Mouse (Mus musculus): Measurements from ENCODE around the gene Plekha8. TPM values are rescaled to one million over a fixed set of nuclear protein-coding genes. Genes with fewer than 3 reads are reported as not detected.

Gene Plekha8
- total RNA-seq, 2 experiments from 2014 or later = 8.1 to 9.1 TPM

DNA sequence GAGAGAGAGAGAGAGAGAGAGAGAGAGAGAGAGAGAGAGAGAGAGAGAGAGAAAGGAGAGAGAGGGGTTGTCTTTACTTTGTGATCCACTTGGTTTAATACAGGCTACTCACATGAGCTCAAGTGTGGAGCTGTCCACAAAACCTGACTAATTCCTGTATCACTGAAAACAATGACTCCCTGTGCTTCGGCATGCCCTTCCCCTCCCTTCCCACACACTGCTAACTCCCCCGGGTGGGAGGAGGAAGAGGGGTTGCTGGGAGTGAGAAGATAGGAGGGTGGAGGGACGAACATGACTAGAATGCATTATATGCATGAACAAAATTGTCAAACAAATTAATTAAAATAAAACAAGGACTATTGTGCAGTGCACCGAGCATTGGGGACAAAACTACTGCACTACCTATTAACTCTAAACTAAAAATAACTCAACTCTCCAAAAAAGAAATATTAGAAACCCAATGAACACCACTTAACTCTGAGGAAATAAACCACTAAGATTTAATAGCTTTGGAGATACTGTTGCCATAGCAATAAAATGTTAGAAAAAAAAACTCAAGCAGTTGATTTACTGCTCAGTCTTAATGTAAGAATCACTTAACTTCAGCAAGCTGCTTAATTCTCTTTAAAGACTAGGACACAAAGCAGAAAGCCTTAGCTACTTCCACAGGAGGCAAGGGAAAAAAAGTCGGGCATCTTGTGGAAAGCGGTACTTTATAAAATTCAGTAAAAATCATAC is 21.5 kb upstream of the Plekha8 start:
- no peak for DNase-seq (ENCODE audit: low spot score in 2 of 2)

GRCm38 (mm10) chr6:54586175-54586574 is 8.7 kb upstream of the Plekha8 start:
- DNase-seq (ENCODE audit: low spot score in 2 of 2) = peak in 1 of 2 experiments; percentile 40

DNA sequence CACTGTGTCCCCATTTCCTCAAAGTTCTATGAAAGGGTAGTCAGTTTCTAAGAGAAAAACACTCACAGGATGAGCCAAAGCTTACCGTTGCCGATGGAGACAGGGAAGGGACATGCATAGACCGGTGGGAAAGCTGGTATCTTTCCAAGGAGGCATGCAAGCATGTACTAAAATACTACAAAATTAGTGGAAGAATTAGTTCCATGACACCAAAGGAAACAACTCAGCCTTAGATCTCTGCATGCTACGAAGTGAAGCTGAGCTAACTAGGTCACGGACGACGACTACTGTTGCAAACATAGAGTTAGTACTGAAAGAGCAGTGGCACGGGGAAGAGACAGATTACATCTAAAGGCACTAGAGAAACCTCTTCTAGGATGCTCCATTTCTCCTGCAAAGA is 8.0 kb upstream of the Plekha8 start:
- no peak for DNase-seq (ENCODE audit: low spot score in 2 of 2)

- no peak for DNase-seq (ENCODE audit: low spot score in 2 of 2)
These were observed 7.2 kb upstream of the Plekha8 start for GRCm38 (mm10) chr6:54587683-54588082.

DNA sequence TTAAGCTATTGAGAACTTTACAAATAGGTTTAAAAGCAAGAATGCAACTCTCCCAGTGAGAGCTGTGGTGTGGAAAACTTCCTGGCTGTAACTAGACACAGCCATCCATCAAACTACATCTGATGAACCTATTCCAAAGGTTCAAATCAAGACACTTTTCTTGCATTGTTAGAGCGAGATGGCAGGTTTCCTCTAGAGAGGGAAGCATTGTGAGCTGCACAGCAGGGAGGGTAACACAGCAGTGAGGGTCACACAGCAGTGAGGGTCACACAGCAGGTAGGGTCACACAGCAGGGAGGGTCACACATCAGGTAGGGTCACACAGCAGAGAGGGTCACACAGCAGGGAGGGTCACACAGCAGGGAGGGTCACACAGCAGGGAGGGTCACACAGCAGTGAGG is 6.7 kb upstream of the Plekha8 start:
- DNase-seq (ENCODE audit: low spot score in 2 of 2) = no peak

- no peak for DNase-seq (ENCODE audit: low spot score in 2 of 2)
These were observed 4.2 kb upstream of the Plekha8 start for GRCm38 (mm10) chr6:54590691-54591090.

- no peak for DNase-seq (ENCODE audit: low spot score in 2 of 2)
These were observed 3.1 kb upstream of the Plekha8 start for GRCm38 (mm10) chr6:54591778-54592177.

GRCm38 (mm10) chr6:54592938-54593535 is 1.9 kb upstream of the Plekha8 start:
- peak; percentile 84 to 93 for DNase-seq (ENCODE audit: low spot score in 2 of 2)

GRCm38 (mm10) chr6:54593766-54594468 is 994 bp upstream of the Plekha8 start:
- no peak for DNase-seq (ENCODE audit: low spot score in 2 of 2)

DNA sequence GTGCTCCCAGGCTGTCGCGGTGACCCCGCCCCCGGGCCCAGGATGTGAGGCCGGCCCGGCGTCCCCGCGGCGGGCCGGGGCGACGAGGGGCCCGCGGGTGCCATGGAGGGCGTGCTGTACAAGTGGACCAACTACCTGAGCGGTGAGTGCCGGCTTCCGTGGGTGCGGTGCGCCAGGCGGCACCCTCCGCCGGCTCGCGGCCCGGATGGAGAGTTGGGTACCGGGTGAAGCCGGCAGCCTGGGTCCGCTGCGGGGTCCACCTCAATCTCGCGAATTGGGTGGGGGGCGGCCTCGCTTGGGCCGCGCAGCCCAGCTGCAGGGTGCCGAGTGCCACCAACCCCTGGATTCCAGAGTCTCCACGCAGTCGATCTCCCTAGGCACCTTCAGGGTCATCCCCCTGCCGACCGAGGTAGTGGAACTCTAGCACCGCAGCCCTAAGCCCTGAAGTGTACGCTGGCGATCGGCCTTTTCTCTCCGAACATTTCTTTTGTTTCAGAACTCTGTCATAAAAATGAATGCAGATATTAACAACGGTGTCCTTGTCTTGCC is 493 bp downstream of the Plekha8 start:
- DNase-seq (ENCODE audit: low spot score in 2 of 2) = no peak

DNA sequence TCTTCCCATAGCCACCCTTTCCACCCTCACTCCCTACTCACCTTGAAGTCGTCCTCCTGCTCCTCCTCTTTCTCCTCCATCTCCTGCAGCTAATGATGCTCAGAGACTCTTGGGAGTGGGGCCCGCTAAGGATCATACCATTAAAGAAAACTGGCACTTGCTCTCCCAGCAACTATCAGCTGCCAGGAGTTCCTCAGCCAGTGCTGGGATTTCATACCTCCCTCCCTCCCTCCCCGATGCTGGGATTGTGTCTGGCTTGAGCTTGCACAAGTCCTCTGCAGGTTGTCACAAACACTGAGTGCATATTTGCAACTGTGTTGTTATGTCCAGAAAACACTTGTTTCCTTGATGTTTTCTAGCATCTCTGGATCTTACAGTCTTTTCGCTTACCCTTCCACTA is 2.3 kb downstream of the Plekha8 start, which contains the start of gene Fkbp14:
Gene Fkbp14 (minus strand): TSS at position 101 of the 400 bp plus-strand sequence.
- no peak for DNase-seq (ENCODE audit: low spot score in 2 of 2)

DNA sequence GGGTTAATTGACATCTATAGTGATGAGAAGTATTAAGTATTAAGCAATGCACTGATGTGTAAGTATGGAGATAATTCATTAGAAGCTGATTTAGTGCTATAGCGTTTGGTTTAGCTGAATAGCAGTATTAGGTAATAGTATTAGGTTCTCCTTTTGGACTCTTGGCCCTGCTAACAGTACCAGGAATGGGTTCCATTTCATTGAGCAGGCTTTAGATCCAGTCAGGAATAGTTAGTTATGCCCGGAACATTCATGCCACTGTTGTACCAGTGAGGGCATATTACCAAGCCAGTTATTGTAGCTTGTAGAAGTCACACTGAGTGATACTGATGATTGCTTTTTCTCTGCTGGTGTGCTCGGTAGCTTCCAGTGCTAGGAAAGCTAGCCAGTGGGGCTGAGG is 2.8 kb downstream of the Plekha8 start:
- DNase-seq (ENCODE audit: low spot score in 2 of 2) = no peak

GRCm38 (mm10) chr6:54600681-54601347 is 5.9 kb downstream of the Plekha8 start:
- no peak for DNase-seq (ENCODE audit: low spot score in 2 of 2)

GRCm38 (mm10) chr6:54602891-54603290 is 8.0 kb downstream of the Plekha8 start:
- DNase-seq (ENCODE audit: low spot score in 2 of 2) = peak in 1 of 2 experiments; percentile 1

- peak; percentile 15 to 24 for DNase-seq (ENCODE audit: low spot score in 2 of 2)
These were observed 9.2 kb downstream of the Plekha8 start for GRCm38 (mm10) chr6:54604001-54604715.

GRCm38 (mm10) chr6:54606241-54606640 is 11.3 kb downstream of the Plekha8 start:
- DNase-seq (ENCODE audit: low spot score in 2 of 2) = peak in 1 of 2 experiments; percentile 12

GRCm38 (mm10) chr6:54617363-54617762 is 22.5 kb downstream of the Plekha8 start:
- no peak for DNase-seq (ENCODE audit: low spot score in 2 of 2)

DNA sequence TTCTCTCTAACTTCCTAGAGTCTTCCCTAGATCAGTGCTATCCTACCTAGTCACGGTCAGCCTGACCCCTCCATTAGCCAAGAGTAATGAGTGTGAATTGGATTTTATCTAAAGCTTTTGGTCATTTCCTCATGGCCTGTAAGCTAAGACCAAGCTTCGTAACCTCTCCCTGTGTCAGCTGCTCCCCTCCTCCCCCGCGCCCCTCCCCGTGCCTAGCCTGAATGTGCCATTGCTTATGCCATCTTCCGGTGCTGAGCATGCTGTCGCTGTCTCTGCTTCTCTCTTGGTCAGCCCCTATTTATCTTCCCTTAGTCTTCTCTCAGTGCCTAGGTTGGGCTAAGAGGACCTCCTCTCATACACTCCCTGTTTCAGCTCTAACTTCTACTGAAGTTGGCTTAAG is 24.6 kb downstream of the Plekha8 start:
- DNase-seq (ENCODE audit: low spot score in 2 of 2) = no peak

GRCm38 (mm10) chr6:54620357-54620756 is 25.4 kb downstream of the Plekha8 start:
- no peak for DNase-seq (ENCODE audit: low spot score in 2 of 2)

DNA sequence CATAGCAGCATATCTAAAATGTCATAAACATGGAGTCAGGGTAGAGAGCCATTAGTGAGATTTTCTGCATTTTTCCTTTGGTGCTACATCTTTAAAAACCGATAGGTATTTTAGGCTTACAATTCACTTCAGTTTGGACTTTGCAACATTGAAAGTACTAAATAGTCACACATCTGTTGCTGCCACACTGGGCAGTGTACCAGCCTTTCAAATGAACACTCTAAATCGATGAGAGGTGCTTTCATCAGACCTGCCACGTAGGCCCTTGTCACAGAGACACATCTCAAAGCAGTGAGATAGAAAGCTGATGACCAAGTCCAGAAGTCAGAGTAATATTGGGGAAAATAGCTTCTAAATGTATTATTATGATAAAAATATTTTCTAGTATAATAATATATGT is 33.5 kb downstream of the Plekha8 start:
- DNase-seq (ENCODE audit: low spot score in 2 of 2) = no peak

GRCm38 (mm10) chr6:54629734-54630133 is 34.8 kb downstream of the Plekha8 start:
- DNase-seq (ENCODE audit: low spot score in 2 of 2) = no peak

All from gastrocnemius, postnatal 4 days (tissue).